Mouse (Mus musculus) lung, postnatal 0 days (tissue): ENCODE results near the gene Trip12. TPM values are rescaled to one million over a fixed set of nuclear protein-coding genes. Genes with fewer than 3 reads are reported as not detected.

ENCODE experiments used
- ATAC-seq: fragments of 200-750 bp; cut with Nextera tagmentation; 2 replicates; pipeline ENCODE4 v1.8.0; 2017; ENCODE audit warnings: moderate library complexity
- DNase-seq: peaks from one replicate; pipeline ENCODE4 v3.0.0-alpha.2; 2016; ENCODE audit warnings: low spot score
- H3K27ac ChIP-seq: fragments of 300-500 bp; sonication (generic); 2 replicates; pipeline ENCODE4 v1.5.1; 2014; ENCODE audit warnings: antibody characterized with exemption, mild to moderate bottlenecking, low read length, mixed read lengths
- H3K27me3 ChIP-seq: fragments of 300-500 bp; sonication (generic); replicated peaks from 2 replicates; pipeline ENCODE4 v1.6.1; 2014; ENCODE audit warnings: low read length, mixed read lengths; ENCODE audit not compliant: insufficient read depth
- H3K36me3 ChIP-seq: fragments of 300-500 bp; sonication (generic); 2 replicates; pipeline ENCODE4 v1.6.1; 2014; ENCODE audit warnings: low read length, mixed read lengths; ENCODE audit not compliant: insufficient read depth
- H3K4me1 ChIP-seq: fragments of 300-500 bp; sonication (generic); 2 replicates; pipeline ENCODE4 v1.6.1; 2014; ENCODE audit warnings: antibody characterized with exemption, low read depth, low read length, mixed read lengths; ENCODE audit not compliant: insufficient read depth
- H3K4me2 ChIP-seq: fragments of 300-500 bp; sonication (generic); replicated peaks from 2 replicates; pipeline ENCODE4 v1.6.1; 2014; ENCODE audit warnings: low read depth, mild to moderate bottlenecking, low read length, moderate library complexity, mixed read lengths
- H3K4me3 ChIP-seq: fragments of 300-500 bp; sonication (generic); 2 replicates; pipeline ENCODE4 v1.5.1; 2014; ENCODE audit warnings: low read depth, low read length
- H3K9ac ChIP-seq: fragments of 300-500 bp; sonication (generic); replicated peaks from 2 replicates; pipeline ENCODE4 v1.6.1; 2014; ENCODE audit warnings: low read depth, mild to moderate bottlenecking
- H3K9me3 ChIP-seq: fragments of 300-500 bp; sonication (generic); 2 replicates; pipeline ENCODE4 v1.6.1; 2016; ENCODE audit warnings: low read length, mixed read lengths
- CTCF ChIP-seq: IDR thresholded peaks from 2 replicates; pipeline ENCODE4 v1.5.1; 2016; ENCODE audit warnings: antibody characterized with exemption, mild to moderate bottlenecking
- EP300 ChIP-seq: IDR thresholded peaks from 2 replicates; pipeline ENCODE4 v1.6.1; 2016; ENCODE audit warnings: antibody characterized with exemption, mild to moderate bottlenecking, control low read depth
- WGBS: fragments of 180-500 bp; shearing (Covaris S2); extraction: QIAGEN DNeasy Blood & Tissue Kit; methylation state at CpG from one replicate; pipeline ENCODE4 v1.1.7; 2014; 5-methylcytosine and 5-hydroxymethylcytosine counted together
- microRNA-seq: library from miRNA; unstranded; fragments of <30 nt; microRNA quantifications from one replicate; pipeline ENCODE4, GENCODE M21; 2016
- polyA plus RNA-seq: library from polyadenylated mRNA; unstranded; fragments of >200 nt; fragmentation: Nextera tagmentation; extraction: Ambion mirVana; gene quantifications from 2 replicates; pipeline ENCODE4 v1.2.1, GENCODE M21; 2015

The Trip12 gene
- polyA plus RNA-seq, 1 experiment from 2014 or later: 26.6 TPM

DNA sequence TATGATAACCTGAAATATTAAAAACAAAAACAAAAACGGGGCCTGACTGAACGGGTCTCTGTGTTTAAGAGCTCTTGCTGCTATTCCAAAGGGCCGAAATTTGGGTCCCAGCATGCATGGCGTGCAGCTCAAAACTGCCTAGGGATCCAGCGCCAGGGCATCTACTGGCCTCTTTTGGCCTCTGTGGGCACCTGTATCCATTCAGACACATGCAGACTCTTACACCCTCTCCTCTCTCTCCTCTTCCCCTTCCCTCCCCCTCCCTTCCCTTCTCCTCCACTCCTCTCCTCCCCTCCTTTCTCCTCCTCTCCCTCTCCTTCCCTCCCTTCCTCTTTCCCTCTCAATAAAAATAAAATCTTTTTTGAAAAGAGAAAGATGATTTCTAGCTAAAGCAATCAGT is 130.9 kb downstream of the Trip12 start:
- H3K4me3 ChIP-seq: no peak overlapping the region
- no peaks in the 10 kb centered on the region for H3K36me3 ChIP-seq
- H3K9me3 ChIP-seq: no peaks in the 10 kb centered on the region
- no peak overlapping the region for H3K27ac ChIP-seq
- no peaks in the 10 kb centered on the region for H3K27me3 ChIP-seq
- no peak overlapping the region for H3K9ac ChIP-seq
- no peak for DNase-seq
- H3K4me1 ChIP-seq: no peaks in the 10 kb centered on the region
- 41% methylated on average over 5 of the region's 5 CpGs for WGBS
- no peak for TF ChIP-seq CTCF
- no peak for TF ChIP-seq EP300
- no peak overlapping the region for H3K4me2 ChIP-seq
- ATAC-seq: no peak

GRCm38 (mm10) chr1:84700254-84700653 is 140.1 kb downstream of the Trip12 start:
- over 99% methylated on average over 6 of the region's 6 CpGs for WGBS
- Histone ChIP-seq H3K27me3 (peaks cover 12% of the 10 kb centered on the region), H3K9me3 (no peaks in the 10 kb centered on the region), H3K4me2 (no peak overlapping the region), H3K4me1 (peaks cover 7% of the 10 kb centered on the region; the same call in 1 of the 2 replicates), H3K27ac (no peak overlapping the region), H3K9ac (no peak overlapping the region), H3K4me3 (no peak overlapping the region), H3K36me3 (no peaks in the 10 kb centered on the region)
- no peak for TF ChIP-seq EP300
- TF ChIP-seq CTCF: no peak
- ATAC-seq: no peak
- no peak for DNase-seq

DNA sequence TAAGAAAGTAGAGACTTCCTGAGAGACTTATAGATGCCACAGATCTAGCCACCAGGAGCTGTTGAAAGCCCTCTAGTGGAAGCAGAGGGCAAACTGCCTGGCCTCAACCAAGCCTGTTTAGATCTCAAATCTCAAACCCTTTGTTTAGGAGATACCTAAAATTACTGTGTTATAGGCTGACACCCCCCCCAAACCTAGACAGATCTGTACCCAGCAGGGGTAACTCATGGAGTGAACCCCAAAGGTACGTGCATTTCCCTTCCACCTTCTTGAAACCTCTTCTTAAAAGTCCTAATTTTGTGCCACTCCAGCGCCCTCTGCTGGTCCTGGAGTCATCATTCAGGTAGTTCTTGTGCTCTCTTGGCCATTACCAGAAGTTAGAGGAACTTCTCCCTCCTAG is 143.2 kb downstream of the Trip12 start:
- Histone ChIP-seq H3K4me2 (no peak overlapping the region), H3K9me3 (no peaks in the 10 kb centered on the region), H3K9ac (no peak overlapping the region), H3K27ac (no peak overlapping the region), H3K36me3 (no peaks in the 10 kb centered on the region), H3K4me3 (no peak overlapping the region), H3K27me3 (peaks cover 20% of the 10 kb centered on the region), H3K4me1 (peaks cover 8% of the 10 kb centered on the region; the same call in 1 of the 2 replicates)
- DNase-seq (no peak), ATAC-seq (no peak)
- TF ChIP-seq CTCF: peak; percentile 36
- no peak for TF ChIP-seq EP300
- WGBS: 5% methylated on average over 2 of the region's 2 CpGs

- 3% methylated on average over 67 of the region's 75 CpGs for WGBS
- Histone ChIP-seq H3K4me3 (peak within 1 kb of the TSS; percentile 12; the same call in 1 of the 2 replicates), H3K4me2 (peak within 1 kb of the TSS; percentile 51), H3K27me3 (peaks cover 20% of the 10 kb centered on the region), H3K9ac (no peak within 1 kb of the TSS), H3K36me3 (no peaks in the 10 kb centered on the region), H3K27ac (no peak within 1 kb of the TSS), H3K9me3 (no peaks in the 10 kb centered on the region), H3K4me1 (peaks cover 8% of the 10 kb centered on the region; the same call in 1 of the 2 replicates)
- TF ChIP-seq CTCF (peak; percentile 56), EP300 (no peak)
- ATAC-seq (peak; percentile 82), DNase-seq (peak; percentile 86)
Measured at GRCm38 (mm10) chr1:84695517-84696411, 144.6 kb downstream of the Trip12 start, which contains the start of gene Dner. Gene Dner, minus strand, starts transcription at chr1:84696221.

DNA sequence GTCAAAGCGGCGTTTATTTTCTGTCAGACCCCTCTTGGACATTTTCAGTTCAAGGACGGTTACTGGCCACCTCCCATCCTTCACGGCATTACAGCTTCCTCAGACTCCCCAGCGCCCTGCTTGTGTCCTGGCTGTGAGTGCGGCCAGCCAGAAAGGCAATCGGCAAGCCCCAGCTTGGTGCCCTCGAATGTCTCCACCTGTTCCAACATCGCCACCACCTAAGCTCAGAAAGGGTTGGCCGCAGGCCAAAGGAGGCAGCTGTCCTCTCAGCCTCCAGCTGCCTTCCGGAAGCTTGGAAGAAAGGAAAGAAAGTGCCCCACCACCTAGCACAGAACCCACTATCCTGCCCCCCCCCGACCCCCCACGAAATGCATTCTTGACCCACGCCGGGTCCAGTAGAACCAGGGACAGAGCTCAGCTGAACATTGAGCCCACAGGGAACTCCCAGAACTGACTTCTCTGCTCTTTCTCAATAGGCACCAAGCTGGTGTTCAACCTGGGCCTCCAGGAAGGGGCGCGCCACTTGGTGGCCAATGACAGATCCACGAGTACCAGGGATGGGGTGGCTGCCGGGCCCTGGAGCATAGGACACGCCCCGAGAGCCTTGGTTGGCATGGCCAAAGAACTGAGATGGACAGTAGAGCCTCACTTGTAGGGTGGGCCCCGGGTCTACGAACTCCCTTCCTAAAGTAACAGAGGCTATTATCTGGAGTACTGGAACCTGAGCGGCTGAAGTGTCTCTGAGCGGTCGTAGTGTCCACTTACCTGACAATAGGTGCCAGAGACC is 145.4 kb downstream of the Trip12 start:
- ATAC-seq: no peak
- no peak overlapping the region for H3K9ac ChIP-seq
- WGBS: 12% methylated on average over 26 of the region's 26 CpGs

DNA sequence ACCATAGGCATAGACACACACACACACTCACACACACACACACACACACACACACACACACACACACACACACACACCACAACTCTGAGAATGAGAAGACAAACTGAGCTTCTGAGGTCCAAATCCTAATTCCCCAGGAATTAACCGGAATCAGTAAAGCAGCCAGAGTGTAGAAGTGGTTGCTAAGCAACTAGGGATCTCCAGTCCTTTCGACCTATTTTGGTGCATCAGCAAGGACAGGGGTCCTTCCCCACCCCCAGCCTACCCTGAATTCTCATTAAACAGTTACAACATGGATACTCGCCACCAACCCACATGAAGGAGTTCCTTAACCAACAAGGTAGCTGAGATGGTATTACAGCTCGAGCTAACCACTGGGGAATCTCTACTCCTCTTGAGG is 162.4 kb downstream of the Trip12 start:
- 53% methylated on average over 4 of the region's 4 CpGs for WGBS
- no peaks in the 10 kb centered on the region for H3K36me3 ChIP-seq

More for the DNA sequence above, 145.4 kb downstream of the Trip12 start:
- DNase-seq: no peak
- no peaks in the 10 kb centered on the region for H3K36me3 ChIP-seq
- no peaks in the 10 kb centered on the region for H3K9me3 ChIP-seq
- no peak overlapping the region for H3K27ac ChIP-seq
- no peak for TF ChIP-seq CTCF
- no peak for TF ChIP-seq EP300
- H3K4me3 ChIP-seq: peak overlapping the region; percentile 12; the same call in 1 of the 2 replicates
- H3K27me3 ChIP-seq: peaks cover 20% of the 10 kb centered on the region
- peak overlapping the region; percentile 51; the same call in 1 of the 2 replicates for H3K4me2 ChIP-seq
- H3K4me1 ChIP-seq: peaks cover 8% of the 10 kb centered on the region; the same call in 1 of the 2 replicates

More for the DNA sequence above, 162.4 kb downstream of the Trip12 start:
- Histone ChIP-seq H3K4me3 (no peak overlapping the region), H3K4me1 (no peaks in the 10 kb centered on the region), H3K27ac (no peak overlapping the region), H3K9ac (no peak overlapping the region), H3K4me2 (no peak overlapping the region), H3K27me3 (no peaks in the 10 kb centered on the region), H3K9me3 (no peaks in the 10 kb centered on the region)
- DNase-seq (no peak), ATAC-seq (no peak)
- TF ChIP-seq EP300 (no peak), CTCF (no peak)

Small RNAs within 50 kb of the gene (microRNA-seq; reads per million reads assigned to microRNA genes)
- gene Mir5126: 0.73 reads per million

Other genes with a start within 250 kb of the Trip12 start
- gene Dner, start 144.3 kb downstream of the Trip12 start, polyA plus RNA-seq: 0.48 and 0.56 TPM in 2 replicates
- gene Fbxo36, start 675 bp downstream of the Trip12 start, polyA plus RNA-seq: 23.6 and 24.1 TPM in 2 replicates
- gene Slc16a14, start 94.6 kb upstream of the Trip12 start, polyA plus RNA-seq: 0.04 TPM in 1 of 2 replicates, not detected in the other